Mouse (Mus musculus): Measurements from ENCODE around the gene Arpc3. TPM values are rescaled to one million over a fixed set of nuclear protein-coding genes. Genes with fewer than 3 reads are reported as not detected.

Gene Arpc3
- polyA plus RNA-seq, 1 experiment: 217 TPM

- Histone ChIP-seq H3K4me3 (peak within 1 kb of the TSS; percentile 84), H3K79me2 (ENCODE audit: control insufficient read depth, insufficient read depth) (peaks cover 42% of the 10 kb centered on the region), H3K27me3 (ENCODE audit: control insufficient read depth, insufficient read depth, insufficient read length) (no peaks in the 10 kb centered on the region), H3ac (ENCODE audit: control insufficient read depth, insufficient read length) (peak within 1 kb of the TSS; percentile 90), H3K4me2 (ENCODE audit: low read depth) (peak within 1 kb of the TSS; percentile 99), H3K36me3 (ENCODE audit: control insufficient read depth, insufficient read depth) (no peaks in the 10 kb centered on the region)
- TF ChIP-seq POLR2AphosphoS2 (IDR thresholded peaks at IDR 0.05; ENCODE audit: insufficient read length, low read depth) (no peak), TCF12 (IDR thresholded peaks at IDR 0.05; ENCODE audit: insufficient read depth, poor library complexity, severe bottlenecking) (no peak), POLR2A (IDR thresholded peaks at IDR 0.05; ENCODE audit: insufficient read length, low read depth) (no peak), CEBPB (IDR thresholded peaks at IDR 0.05; ENCODE audit: insufficient read depth, poor library complexity, severe bottlenecking) (no peak), MAX (IDR thresholded peaks at IDR 0.05; ENCODE audit: low read depth) (no peak), SRF (IDR thresholded peaks at IDR 0.05; ENCODE audit: control insufficient read depth, insufficient read length, low read depth) (no peak), MYOD1 (IDR thresholded peaks at IDR 0.05; ENCODE audit: control insufficient read depth in 1 of 3, insufficient read length in 2 of 3, low read depth in 2 of 3) (no peak), REST (IDR thresholded peaks at IDR 0.05; ENCODE audit: insufficient read depth, insufficient read length) (no peak), USF1 (IDR thresholded peaks at IDR 0.05; ENCODE audit: low read depth) (no peak), TCF3 (IDR thresholded peaks at IDR 0.05; ENCODE audit: insufficient read length, low read depth) (no peak), E2F4 (IDR thresholded peaks at IDR 0.05; ENCODE audit: insufficient read depth) (no peak), MYOG (IDR thresholded peaks at IDR 0.05; ENCODE audit: control insufficient read depth in 1 of 3, insufficient read depth in 1 of 3, insufficient read length in 2 of 3, low read depth in 2 of 3) (no peak)
These were observed 29.8 kb downstream of the Arpc3 start, which contains the start of gene Anapc7 for GRCm38 (mm10) chr5:122421271-122422068. Gene Anapc7 (plus strand): TSS chr5:122421693.

- Histone ChIP-seq H3K79me2 (ENCODE audit: control insufficient read depth, insufficient read depth) (peaks cover 42% of the 10 kb centered on the region), H3K36me3 (ENCODE audit: control insufficient read depth, insufficient read depth) (no peaks in the 10 kb centered on the region), H3ac (ENCODE audit: control insufficient read depth, insufficient read length) (peak overlapping the region; percentile 90), H3K4me3 (peak overlapping the region; percentile 84), H3K4me2 (ENCODE audit: low read depth) (peak overlapping the region; percentile 99), H3K27me3 (ENCODE audit: control insufficient read depth, insufficient read depth, insufficient read length) (no peaks in the 10 kb centered on the region)
- TF ChIP-seq POLR2A (IDR thresholded peaks at IDR 0.05; ENCODE audit: insufficient read length, low read depth) (peak; percentile 78), MYOG (IDR thresholded peaks at IDR 0.05; ENCODE audit: control insufficient read depth in 1 of 3, insufficient read depth in 1 of 3, insufficient read length in 2 of 3, low read depth in 2 of 3) (no peak), POLR2AphosphoS2 (IDR thresholded peaks at IDR 0.05; ENCODE audit: insufficient read length, low read depth) (peak; percentile 68), CEBPB (IDR thresholded peaks at IDR 0.05; ENCODE audit: insufficient read depth, poor library complexity, severe bottlenecking) (no peak), MAX (IDR thresholded peaks at IDR 0.05; ENCODE audit: low read depth) (peak; percentile 94), E2F4 (IDR thresholded peaks at IDR 0.05; ENCODE audit: insufficient read depth) (peak; percentile 72)
These were observed 30.6 kb downstream of the Arpc3 start for GRCm38 (mm10) chr5:122422071-122422964.

GRCm38 (mm10) chr5:122423083-122423482 lies 31.4 kb downstream of the Arpc3 start:
- H3K79me2 ChIP-seq (ENCODE audit: control insufficient read depth, insufficient read depth): peaks cover 46% of the 10 kb centered on the region
- peak overlapping the region; percentile 90 for H3ac ChIP-seq (ENCODE audit: control insufficient read depth, insufficient read length)
- peaks cover 3% of the 10 kb centered on the region for H3K36me3 ChIP-seq (ENCODE audit: control insufficient read depth, insufficient read depth)
- TF ChIP-seq REST (IDR thresholded peaks at IDR 0.05; ENCODE audit: insufficient read depth, insufficient read length) (no peak), MYOD1 (IDR thresholded peaks at IDR 0.05; ENCODE audit: control insufficient read depth in 1 of 3, insufficient read length in 2 of 3, low read depth in 2 of 3) (no peak), SRF (IDR thresholded peaks at IDR 0.05; ENCODE audit: control insufficient read depth, insufficient read length, low read depth) (no peak), TCF12 (IDR thresholded peaks at IDR 0.05; ENCODE audit: insufficient read depth, poor library complexity, severe bottlenecking) (no peak), USF1 (IDR thresholded peaks at IDR 0.05; ENCODE audit: low read depth) (no peak), CEBPB (IDR thresholded peaks at IDR 0.05; ENCODE audit: insufficient read depth, poor library complexity, severe bottlenecking) (no peak), MYOG (IDR thresholded peaks at IDR 0.05; ENCODE audit: control insufficient read depth in 1 of 3, insufficient read depth in 1 of 3, insufficient read length in 2 of 3, low read depth in 2 of 3) (no peak), MAX (IDR thresholded peaks at IDR 0.05; ENCODE audit: low read depth) (no peak), POLR2A (IDR thresholded peaks at IDR 0.05; ENCODE audit: insufficient read length, low read depth) (no peak), E2F4 (IDR thresholded peaks at IDR 0.05; ENCODE audit: insufficient read depth) (no peak), TCF3 (IDR thresholded peaks at IDR 0.05; ENCODE audit: insufficient read length, low read depth) (no peak), POLR2AphosphoS2 (IDR thresholded peaks at IDR 0.05; ENCODE audit: insufficient read length, low read depth) (no peak)
- H3K4me3 ChIP-seq: peak overlapping the region; percentile 84
- H3K27me3 ChIP-seq (ENCODE audit: control insufficient read depth, insufficient read depth, insufficient read length): no peaks in the 10 kb centered on the region
- peak overlapping the region; percentile 84 for H3K4me2 ChIP-seq (ENCODE audit: low read depth)

- Histone ChIP-seq H3K4me2 (ENCODE audit: low read depth) (no peak overlapping the region), H3K4me3 (no peak overlapping the region), H3K36me3 (ENCODE audit: control insufficient read depth, insufficient read depth) (peaks cover 20% of the 10 kb centered on the region), H3ac (ENCODE audit: control insufficient read depth, insufficient read length) (no peak overlapping the region), H3K27me3 (ENCODE audit: control insufficient read depth, insufficient read depth, insufficient read length) (no peaks in the 10 kb centered on the region), H3K79me2 (ENCODE audit: control insufficient read depth, insufficient read depth) (peaks cover 46% of the 10 kb centered on the region)
- TF ChIP-seq TCF3 (IDR thresholded peaks at IDR 0.05; ENCODE audit: insufficient read length, low read depth): no peak
- no peak for TF ChIP-seq REST (IDR thresholded peaks at IDR 0.05; ENCODE audit: insufficient read depth, insufficient read length)
- no peak for TF ChIP-seq POLR2A (IDR thresholded peaks at IDR 0.05; ENCODE audit: insufficient read length, low read depth)
- no peak for TF ChIP-seq MYOD1 (IDR thresholded peaks at IDR 0.05; ENCODE audit: control insufficient read depth in 1 of 3, insufficient read length in 2 of 3, low read depth in 2 of 3)
- TF ChIP-seq POLR2AphosphoS2 (IDR thresholded peaks at IDR 0.05; ENCODE audit: insufficient read length, low read depth): no peak
- TF ChIP-seq SRF (IDR thresholded peaks at IDR 0.05; ENCODE audit: control insufficient read depth, insufficient read length, low read depth): no peak
- no peak for TF ChIP-seq USF1 (IDR thresholded peaks at IDR 0.05; ENCODE audit: low read depth)
- TF ChIP-seq MYOG (IDR thresholded peaks at IDR 0.05; ENCODE audit: control insufficient read depth in 1 of 3, insufficient read depth in 1 of 3, insufficient read length in 2 of 3, low read depth in 2 of 3): no peak
- TF ChIP-seq CEBPB (IDR thresholded peaks at IDR 0.05; ENCODE audit: insufficient read depth, poor library complexity, severe bottlenecking): no peak
- no peak for TF ChIP-seq TCF12 (IDR thresholded peaks at IDR 0.05; ENCODE audit: insufficient read depth, poor library complexity, severe bottlenecking)
- no peak for TF ChIP-seq MAX (IDR thresholded peaks at IDR 0.05; ENCODE audit: low read depth)
- TF ChIP-seq E2F4 (IDR thresholded peaks at IDR 0.05; ENCODE audit: insufficient read depth): no peak
These were observed 33.9 kb downstream of the Arpc3 start for GRCm38 (mm10) chr5:122425550-122425949.

All from myocyte (in vitro differentiated cells).